Mouse (Mus musculus): ENCODE data around the gene Rbfox1.

The Rbfox1 gene

DNA sequence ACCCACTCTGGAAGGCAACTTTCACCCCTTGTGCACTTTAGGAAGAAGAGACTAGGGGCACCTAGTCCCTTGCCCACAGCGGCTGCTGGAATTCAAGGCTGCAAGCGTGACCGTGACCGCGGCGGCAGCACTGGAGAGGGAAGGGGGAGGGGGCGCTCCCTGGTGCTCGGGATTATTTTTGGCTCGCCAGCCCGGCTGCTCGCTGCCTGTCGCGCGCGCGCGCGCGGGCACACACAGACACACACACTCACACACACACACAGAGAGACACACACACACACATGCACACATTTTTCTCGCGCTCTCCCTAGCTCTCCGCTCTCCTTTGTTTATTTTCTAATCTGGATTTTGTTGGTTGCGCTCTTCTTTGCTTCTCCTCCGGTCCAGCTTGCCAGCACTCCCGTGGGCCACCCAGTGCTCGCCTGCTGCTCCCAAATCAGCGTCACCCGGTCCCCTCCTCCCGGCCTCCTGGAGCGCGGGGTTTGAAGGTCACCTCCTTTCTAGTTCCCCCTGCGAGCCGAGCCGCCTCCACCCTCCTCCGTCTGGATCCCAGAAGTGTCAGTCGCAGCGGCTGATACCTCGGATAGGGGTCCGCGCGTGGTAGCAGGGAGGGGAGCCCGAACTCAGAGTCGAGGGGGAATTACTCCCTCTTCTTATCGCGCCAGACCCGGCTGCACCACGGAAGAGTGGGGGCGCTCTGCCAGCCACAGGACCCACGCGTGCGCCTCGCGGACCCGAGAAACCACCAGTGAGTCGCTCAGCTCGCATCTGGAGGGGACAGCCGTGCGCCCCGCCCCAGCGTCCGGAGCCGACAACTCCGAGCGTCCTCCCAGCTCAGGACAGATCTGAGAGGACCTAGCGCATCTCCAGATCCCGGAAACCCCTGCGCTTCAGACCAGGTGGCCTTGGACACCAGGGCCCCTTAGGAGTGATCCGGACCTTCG is at the start of gene Rbfox1:
Rbfox1 (plus strand) TSS at position 610 of the 944 bp plus-strand sequence.
- DNase-seq (ENCODE audit: low spot score) = no peak

DNA sequence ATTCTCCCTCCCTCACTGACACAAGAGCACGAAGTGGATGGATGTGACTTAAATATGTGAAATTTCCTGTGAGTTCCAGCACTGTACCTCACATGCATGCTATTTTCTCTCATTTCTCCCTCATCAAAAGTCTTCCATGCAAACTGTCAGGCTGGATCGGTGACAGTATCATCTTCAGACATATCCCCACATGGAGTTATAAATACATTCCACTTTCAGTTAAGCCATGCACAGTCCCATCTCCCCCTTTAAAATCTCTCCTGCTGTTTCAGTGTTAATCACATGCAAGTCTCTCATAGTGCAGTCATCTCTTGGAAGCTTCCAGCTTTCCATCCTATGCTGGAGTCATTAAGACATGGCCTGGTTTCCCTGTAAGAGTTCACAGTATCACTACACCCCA is 48.4 kb upstream of the Rbfox1 start:
- no peak for DNase-seq (ENCODE audit: low spot score)

DNA sequence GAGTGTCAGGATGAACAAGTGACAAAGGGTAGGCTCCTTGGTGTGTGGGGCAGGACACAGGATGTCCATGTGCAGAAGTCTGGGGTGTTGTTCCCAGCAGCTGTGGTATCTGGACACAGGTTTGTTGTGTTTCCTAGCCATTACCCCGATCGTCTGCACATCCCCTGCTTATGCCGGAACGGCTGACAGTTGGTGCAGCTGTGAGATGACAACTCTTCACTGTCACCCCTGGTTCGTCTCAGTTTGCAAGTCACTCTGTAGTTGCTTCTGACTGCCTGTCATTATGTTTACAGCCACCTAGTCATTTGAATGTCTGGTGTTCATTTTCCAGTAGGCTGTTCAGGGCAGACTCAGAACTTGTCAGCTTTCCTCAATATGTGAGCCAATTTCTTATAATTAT is 44.0 kb upstream of the Rbfox1 start:
- DNase-seq (ENCODE audit: low spot score) = no peak

DNA sequence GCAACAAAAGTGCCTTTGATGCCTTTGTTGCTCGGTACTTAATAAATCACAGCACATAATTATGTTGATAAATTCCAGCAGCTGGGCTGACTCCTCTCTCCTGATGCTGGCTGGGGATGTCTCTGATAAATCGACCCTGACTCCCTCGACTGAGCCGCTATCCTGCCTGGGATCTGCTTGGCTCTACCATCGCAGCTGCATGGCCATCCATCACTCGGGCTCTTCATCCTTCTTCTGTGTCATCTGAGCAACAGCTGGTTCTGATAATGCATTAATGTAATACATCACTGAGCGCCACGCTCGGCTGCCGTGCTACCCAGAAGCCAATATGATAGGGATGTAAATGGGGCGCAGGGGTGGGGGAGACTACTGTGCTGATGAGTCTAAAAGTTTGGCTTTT is 39.5 kb upstream of the Rbfox1 start:
- no peak for DNase-seq (ENCODE audit: low spot score)

DNA sequence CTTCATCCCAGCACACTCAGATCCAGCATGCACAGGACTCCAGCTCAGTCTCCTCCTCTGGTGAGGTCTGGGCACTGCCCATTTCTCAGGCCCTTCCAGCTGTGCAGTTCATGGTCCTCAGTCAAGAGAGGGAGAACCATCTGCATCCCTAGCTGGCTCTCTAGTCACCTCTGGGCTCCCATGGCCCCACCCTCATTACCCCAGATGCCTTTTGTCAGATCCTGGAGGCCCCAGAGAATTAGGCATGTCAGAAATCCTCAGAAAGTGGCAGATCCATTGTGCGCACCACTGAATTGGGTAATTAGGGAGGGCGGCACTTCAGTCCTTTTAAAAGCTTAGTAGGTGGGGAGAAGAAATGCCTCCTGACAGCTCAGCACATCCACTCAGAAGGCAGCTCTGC is 32.1 kb upstream of the Rbfox1 start:
- DNase-seq (ENCODE audit: low spot score) = no peak

DNA sequence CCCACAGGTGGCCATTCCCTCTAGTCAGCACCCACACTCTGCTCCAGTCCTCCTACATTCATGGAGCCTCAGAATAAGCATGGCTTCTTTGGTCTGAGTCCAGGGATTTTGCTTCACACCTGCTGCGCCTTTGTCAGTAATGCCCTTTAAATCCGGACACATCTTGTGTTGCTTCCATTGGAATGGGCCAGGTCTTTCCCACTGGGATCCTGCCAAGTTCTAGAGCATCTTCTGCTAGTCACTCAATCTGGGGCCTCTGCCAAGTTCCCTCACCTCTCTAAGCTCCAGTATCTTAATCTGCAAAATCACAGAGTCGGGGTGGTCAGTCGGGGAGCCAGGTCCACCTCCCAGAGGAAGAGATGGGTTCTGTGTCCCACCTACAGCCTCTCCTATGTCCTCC is 20.8 kb upstream of the Rbfox1 start:
- DNase-seq (ENCODE audit: low spot score) = no peak

DNA sequence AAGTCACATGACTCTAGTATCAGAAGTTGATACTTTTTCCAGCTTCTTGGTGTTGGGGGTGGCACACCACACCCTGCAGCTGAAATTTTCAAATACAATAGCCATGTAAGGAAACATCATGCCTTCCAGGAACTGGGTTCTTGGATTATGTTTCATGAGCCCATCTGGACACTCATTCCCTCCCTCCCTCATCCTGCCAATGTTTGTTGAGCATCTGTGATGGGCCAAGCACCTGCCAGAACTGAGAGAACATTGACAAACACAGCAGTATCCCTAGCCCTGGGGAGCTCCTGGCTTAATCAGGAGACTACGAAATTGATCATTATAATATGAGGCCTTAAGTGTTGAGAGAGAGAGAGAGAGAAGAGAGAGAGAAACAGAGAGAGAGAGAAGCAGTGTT is 18.2 kb upstream of the Rbfox1 start:
- DNase-seq (ENCODE audit: low spot score) = no peak

DNA sequence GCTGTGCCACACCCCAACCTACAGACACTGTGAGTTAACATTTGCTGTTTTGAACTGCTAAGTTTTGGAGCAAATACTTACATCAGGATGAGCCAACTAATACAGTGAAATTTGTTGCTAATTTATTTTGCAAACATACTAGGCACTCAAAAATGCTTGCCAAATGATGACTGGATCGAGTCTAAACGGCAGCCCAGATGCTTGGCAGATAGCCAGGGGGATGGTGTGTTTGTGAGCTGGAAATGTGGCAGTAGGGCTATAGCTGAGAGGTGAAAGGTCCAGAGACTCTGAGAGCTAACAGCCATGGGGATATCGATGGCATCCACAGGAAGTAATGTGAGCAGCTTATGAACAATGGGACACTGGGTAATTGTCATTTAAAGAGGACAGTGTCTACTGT is 14.8 kb upstream of the Rbfox1 start:
- no peak for DNase-seq (ENCODE audit: low spot score)

DNA sequence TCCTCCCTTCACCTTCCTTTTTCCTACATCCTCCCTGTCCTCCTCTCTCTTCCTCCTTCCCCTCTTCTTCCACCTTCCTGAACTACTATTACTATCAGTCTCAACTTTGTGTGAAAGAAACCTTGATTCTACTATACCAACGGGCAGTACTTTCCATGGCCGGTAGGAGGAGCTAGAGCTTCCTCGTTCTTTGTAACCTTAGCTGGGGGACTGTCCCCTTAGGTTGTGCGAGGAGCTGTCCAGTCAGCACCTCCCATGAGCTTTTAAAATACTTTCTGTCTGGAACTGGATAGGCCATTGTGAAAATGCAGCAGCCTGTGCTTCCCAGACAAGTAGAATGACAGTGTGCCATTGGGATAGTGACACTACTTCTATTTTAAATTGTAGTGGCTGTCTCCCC is 3.3 kb upstream of the Rbfox1 start:
- DNase-seq (ENCODE audit: low spot score) = peak; percentile 61

DNA sequence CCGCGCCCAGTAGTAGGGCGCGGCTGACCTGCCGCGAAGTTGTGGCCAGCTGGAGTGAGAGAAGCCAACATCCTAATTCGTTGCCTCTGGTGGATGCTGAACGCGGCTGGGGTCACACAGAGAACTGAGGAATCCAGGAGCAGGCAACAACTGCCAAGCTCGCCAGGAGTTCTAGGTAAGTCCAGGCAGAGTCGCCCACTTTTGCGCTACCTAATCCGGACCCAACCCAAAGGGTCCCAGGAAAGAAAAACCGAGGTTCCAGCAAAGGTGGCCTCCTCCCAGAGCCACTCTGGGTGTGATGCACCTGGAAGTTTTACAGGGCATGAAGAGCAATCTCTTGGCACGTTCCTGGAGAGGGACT is 515 bp downstream of the Rbfox1 start:
- no peak for DNase-seq (ENCODE audit: low spot score)

DNA sequence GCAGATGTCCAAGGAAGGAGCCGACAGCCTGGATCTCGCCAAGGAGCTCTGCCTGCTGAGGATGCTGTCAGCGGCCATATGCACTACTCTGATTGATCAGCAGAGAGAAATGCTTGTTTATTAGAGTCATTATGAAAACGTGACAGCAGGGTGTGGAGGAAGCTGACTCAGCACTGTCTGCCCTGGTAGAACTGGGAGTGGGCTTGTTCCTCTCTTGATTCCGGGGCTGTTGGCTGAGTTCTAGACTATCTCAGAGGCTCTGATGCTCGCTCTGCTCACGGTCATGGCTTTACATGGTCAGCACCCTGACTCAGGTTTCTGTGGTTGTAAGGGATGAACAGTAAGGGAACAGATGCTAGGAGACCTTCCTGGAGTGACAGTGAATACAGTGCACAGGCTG is 10.4 kb downstream of the Rbfox1 start:
- no peak for DNase-seq (ENCODE audit: low spot score)

DNA sequence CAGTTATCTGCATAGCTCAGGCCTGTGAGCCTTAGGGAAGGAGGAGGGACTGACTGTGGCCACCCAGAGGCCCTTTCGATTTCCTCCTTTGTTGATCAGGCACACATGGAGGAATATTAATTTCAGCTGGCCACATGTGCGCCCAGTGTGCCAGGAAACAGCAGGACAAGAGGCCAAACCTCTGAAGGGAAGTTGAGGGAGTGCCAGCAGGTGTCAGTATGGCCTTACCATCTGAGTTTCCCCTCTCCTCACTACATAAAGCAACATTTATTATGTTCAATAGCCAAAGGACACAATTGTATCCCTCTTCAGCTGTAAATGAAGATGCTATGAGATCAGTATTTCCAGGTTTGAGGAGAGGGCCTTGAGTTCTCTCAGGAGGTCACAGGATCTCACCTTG is 13.2 kb downstream of the Rbfox1 start:
- no peak for DNase-seq (ENCODE audit: low spot score)

DNA sequence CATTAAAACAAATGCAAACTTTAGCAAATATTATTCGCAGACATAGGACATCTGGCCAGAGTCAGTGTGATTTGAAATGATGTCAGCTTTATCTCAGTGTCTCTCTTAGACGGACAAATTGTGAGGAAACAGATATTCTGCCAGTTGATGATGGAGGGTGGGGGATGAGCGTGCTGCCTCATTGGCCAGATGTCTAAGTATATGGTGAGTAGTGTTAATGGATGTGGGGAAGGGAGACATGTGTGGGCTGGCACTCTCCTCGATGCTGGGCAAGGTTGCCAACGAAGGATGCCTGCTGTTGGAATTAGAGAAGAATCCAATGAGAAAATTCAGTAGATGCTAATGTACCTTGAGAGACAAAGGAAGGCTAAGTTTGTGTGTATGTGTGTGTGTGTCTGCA is 25.6 kb downstream of the Rbfox1 start:
- DNase-seq (ENCODE audit: low spot score) = no peak

DNA sequence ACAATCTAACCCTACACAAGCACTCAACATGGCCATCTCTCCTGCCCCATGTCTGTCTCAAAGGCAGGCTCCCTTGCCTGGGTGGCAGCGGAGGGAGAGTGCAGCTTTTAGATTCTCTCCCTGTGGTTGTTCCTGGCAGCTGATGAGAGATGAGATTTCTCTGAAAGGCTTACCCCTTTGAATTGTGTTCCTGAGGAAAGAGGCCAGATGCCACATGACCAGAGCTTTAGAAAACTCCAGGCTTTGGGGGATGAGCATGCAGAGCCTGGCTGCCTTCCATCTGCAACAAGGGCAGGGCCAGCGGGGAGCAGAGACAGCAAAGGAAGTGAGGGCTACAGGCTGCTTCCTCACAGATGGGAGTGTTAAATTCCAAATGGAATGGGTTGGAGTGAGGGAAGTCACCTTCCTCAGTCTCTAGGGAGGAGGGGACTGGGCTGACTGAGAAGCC is 26.7 kb downstream of the Rbfox1 start:
- no peak for DNase-seq (ENCODE audit: low spot score)

DNA sequence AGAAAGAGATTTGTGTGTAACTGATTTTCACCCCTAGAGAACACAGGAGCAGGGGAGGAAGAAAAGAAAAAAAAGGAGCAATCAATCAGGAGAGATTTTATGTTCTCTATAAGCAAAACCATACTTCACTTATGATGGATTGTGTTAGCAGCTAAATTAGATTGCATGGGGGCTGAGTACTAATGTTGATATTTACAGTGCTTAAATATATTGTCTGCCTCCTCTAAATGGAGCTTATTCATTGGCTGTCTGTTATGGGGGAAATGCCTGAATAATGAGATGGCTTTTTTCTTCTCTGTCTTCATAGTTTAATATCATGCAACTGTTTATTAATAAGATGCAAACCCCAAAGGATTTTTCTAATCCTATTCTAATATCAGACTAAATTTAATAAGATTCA is 32.8 kb downstream of the Rbfox1 start:
- DNase-seq (ENCODE audit: low spot score) = no peak

DNA sequence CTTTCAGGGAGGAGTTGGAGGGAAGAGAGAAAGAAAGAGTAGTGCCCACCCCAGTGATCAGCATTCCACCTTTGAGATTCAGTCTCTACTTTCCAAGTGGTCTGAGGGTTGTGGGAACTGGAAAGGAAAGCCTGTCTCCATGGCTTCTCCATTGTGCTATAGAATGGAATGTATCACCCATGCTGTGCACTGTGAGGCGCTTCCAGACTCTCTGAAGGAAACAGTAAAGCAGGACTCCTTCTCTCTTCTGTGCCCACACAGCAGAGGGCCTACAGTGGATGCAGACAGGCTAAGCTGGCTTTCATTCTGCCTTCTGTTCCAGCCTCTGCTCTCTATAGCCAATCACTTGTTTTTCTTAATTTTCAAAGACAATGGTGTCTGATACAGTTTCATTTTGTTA is 41.8 kb downstream of the Rbfox1 start:
- no peak for DNase-seq (ENCODE audit: low spot score)

DNA sequence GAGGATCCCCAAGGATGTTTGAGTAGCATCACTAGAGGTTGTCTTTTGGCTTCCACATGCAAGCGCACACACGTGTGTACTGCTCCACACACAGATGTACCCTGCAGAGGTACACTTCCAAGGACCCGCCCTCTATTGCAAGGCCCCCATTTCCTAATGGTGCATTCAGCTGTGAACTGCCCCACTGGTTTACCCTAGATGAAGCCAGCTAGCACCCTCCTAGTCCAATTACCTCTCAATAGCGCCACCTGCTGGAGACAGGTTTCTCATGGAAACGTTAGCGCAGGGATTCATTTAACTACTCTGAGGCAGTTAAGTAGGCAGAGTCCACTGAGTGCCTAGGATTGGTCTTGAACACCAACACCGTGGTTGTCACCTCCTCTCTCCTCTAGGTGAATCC is 46.5 kb downstream of the Rbfox1 start:
- DNase-seq (ENCODE audit: low spot score) = peak; percentile 38

DNA sequence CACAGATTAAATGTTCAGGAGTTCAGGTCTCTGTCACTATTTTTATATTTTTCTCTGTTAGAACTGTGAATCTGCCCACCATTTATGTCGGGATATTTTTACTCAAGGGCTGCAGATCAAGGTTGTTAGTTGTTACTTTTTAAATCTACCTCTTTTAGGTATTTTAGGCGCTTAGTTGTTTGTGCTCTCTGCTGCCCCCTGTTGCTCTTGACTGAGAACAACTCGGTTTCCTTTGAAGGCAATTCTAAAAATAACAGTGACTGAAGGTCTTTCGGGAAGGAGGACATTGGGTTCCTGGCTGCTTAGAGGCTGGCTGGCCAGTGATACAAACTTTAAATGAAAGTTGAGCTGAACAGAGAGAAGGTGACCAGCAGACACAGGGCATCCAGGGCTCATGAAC is 54.9 kb downstream of the Rbfox1 start:
- DNase-seq (ENCODE audit: low spot score) = no peak

DNA sequence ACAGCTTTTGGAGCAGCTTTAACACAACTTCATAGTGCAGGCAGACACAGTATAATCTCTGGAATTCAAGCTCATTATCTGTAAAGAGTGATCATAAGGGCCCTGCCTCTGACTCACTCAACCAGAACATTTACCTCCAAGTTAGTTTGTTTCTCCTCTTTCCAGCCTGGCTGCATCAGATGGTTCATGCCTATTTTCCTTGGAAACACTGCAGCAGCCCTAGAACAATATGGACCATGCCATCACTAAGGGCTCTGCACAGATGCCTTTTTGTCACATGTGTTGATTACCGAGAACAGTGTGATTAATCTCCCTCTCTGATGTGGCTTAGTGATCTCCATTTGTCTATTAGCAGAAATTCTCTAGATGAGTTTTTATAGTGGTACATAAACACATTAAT is 60.5 kb downstream of the Rbfox1 start:
- no peak for DNase-seq (ENCODE audit: low spot score)

DNA sequence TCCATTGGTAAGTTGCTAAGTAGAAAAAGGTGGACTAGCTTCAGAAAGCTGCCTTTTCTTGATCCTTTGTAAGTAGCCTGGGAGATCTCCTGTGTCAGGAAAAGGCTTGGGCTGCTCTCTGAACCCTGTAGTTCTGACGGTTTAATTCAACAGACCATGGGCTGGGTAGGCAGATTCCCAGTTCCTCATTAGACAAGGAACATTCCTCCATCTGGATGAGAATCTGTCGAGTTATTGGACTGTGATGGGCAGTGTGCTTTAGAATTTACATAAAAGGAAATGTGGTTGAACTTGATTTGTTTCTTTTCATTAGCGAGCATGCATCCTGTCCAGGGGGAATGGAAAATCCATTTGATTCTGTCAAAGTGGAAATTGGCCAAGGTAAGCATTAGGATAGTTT is 68.0 kb downstream of the Rbfox1 start:
- DNase-seq (ENCODE audit: low spot score) = no peak

DNA sequence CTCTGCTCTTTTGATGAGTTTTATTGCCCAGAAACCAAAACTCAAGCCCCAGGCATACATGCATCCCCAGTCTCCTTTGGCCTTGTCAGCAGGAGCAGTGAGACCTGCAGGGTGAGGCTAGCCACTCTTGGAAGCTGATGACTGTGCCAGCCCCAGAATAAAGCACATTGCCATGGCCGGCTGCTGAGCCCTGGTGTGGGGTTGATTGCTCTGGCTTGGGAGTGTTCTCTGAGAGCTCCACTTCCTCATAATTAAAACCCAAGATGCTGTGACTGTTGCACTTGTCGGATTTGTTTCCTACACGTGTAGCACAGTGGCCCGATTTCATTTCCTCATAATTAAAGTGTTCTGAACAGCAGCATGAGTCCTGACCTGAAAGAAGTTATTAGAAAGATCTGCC is 72.3 kb downstream of the Rbfox1 start:
- DNase-seq (ENCODE audit: low spot score) = no peak

DNA sequence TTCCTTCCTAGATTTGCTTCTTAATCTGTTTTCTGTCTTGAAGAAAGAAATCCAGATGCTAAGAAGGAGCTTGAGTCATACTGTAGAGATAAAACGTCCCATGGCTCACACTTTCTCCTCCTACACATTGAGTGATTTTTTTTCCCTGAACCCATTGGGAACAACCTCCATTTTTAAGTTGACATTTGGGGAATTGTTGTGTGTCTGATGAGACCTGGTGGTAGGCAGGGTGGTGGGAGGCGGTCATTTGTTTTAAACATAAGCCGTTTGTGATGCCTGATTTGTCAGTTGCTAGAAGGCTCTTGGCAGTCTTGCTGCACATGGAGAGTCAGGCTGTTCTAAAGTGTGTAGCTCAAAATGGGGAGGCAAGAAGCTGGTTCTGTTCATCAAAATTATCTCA is 76.6 kb downstream of the Rbfox1 start:
- no peak for DNase-seq (ENCODE audit: low spot score)

DNA sequence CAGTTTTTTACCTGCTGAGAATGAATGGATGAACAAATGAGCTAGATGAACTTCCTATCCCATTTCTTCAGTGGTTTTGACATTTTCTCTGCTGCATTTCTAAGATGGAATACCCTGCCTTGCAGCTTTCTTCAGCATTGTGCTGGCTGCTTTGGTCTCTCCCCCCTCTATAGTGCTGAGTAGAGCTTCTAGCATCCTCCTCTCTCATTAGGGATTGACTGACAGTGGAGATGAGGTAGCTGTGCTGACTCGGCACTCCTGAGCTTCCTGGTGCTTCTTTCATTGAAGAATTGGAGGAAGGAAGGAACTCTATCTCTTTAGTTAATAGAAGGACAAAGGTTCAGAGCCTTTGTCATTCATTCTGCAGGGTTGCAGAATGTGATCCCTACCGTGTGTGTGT is 89.0 kb downstream of the Rbfox1 start:
- no peak for DNase-seq (ENCODE audit: low spot score)

Measured in ovary, postnatal 10 days (tissue).